Comparison of ENCODE assay signal across 7 mouse cellular contexts in the genomic region with DNA sequence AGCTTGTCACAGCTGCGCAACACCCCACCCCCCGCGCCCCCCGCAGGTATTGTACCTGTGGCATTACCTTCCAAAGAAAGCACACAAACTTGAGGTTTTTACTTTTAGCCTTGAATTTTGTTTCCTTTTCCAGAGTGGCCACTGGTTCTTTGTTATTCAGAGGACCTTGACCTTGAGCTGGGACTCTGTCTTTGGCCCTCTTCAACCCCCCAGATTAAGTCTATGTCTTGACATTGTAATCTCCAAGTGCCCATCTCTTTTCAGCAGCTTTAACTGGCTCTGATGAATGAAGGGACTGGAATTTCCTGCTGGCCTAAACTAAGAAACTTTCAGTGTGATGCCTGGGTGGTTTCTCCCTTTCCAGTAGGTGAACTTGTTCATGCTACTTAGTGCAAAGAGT. TPM values are rescaled to one million over a fixed set of nuclear protein-coding genes. Genes with fewer than 3 reads are reported as not detected.
DNase-seq lines count a peak whose midpoint lies in the region; ATAC-seq and TF ChIP-seq lines count a peak whose summit lies in the region.

No protein-coding gene starts in this region.

- no peak for ATAC-seq in lung, postnatal 0 days
- ATAC-seq in forebrain, postnatal 0 days, result no peak
- ATAC-seq in liver, embryonic 15.5 days (ENCODE audit: insufficient read depth), result no peak
- no peak for ATAC-seq in granulocyte monocyte progenitor cell, adult 5-6 weeks (replicated peaks; ENCODE audit: poor library complexity, severe bottlenecking)

- H3K36me3 ChIP-seq in lung, postnatal 0 days (ENCODE audit: insufficient read depth, low read length), result no peaks in the 10 kb centered on the region
- no peaks in the 10 kb centered on the region for H3K36me3 ChIP-seq in forebrain, postnatal 0 days (ENCODE audit: insufficient read depth)
- no peaks in the 10 kb centered on the region for H3K36me3 ChIP-seq in liver, embryonic 15.5 days (replicated peaks)

- H3K9ac ChIP-seq in lung, postnatal 0 days (replicated peaks; ENCODE audit: low read depth), result no peak overlapping the region
- H3K9ac ChIP-seq in forebrain, postnatal 0 days, result no peak overlapping the region
- no peak overlapping the region for H3K9ac ChIP-seq in liver, embryonic 15.5 days

- TF ChIP-seq EP300 in lung, postnatal 0 days (IDR thresholded peaks at IDR 0.05), result no peak

- no peak for DNase-seq in lung, postnatal 0 days (ENCODE audit: low spot score)
- DNase-seq in lung, postnatal 4 days, result no peak
- no peak for DNase-seq in forebrain, postnatal 0 days
- DNase-seq in urinary bladder, postnatal 25 days (ENCODE audit: low spot score), result no peak
- DNase-seq in embryo, embryonic 9.5 days (ENCODE audit: extremely low spot score), result no peak

- TF ChIP-seq CTCF in lung, postnatal 0 days (IDR thresholded peaks at IDR 0.05), result no peak
- no peak for TF ChIP-seq CTCF in forebrain, postnatal 0 days (IDR thresholded peaks at IDR 0.05; ENCODE audit: low read depth)

- 0 out of 2 replicates have a peak, but pooled peaks cover 3% of the 10 kb centered on the region for H3K27me3 ChIP-seq in lung, postnatal 0 days (replicated peaks; ENCODE audit: insufficient read depth, low read length)
- peaks cover 10% of the 10 kb centered on the region; the same call in 1 of the 2 replicates for H3K27me3 ChIP-seq in forebrain, postnatal 0 days (ENCODE audit: insufficient read depth, low read length)
- peaks cover 40% of the 10 kb centered on the region for H3K27me3 ChIP-seq in liver, embryonic 15.5 days

- H3K4me1 ChIP-seq in lung, postnatal 0 days (ENCODE audit: insufficient read depth, low read depth, low read length), result no peaks in the 10 kb centered on the region
- no peaks in the 10 kb centered on the region for H3K4me1 ChIP-seq in forebrain, postnatal 0 days (ENCODE audit: insufficient read depth)
- H3K4me1 ChIP-seq in liver, embryonic 15.5 days (replicated peaks), result no peaks in the 10 kb centered on the region

- H3K27ac ChIP-seq in lung, postnatal 0 days (ENCODE audit: low read length), result no peak overlapping the region
- H3K27ac ChIP-seq in forebrain, postnatal 0 days (ENCODE audit: low read depth, low read length), result no peak overlapping the region
- no peak overlapping the region for H3K27ac ChIP-seq in liver, embryonic 15.5 days (replicated peaks)

- no peaks in the 10 kb centered on the region for H3K9me3 ChIP-seq in lung, postnatal 0 days (ENCODE audit: low read length)
- no peaks in the 10 kb centered on the region for H3K9me3 ChIP-seq in forebrain, postnatal 0 days (ENCODE audit: low read length)
- no peaks in the 10 kb centered on the region for H3K9me3 ChIP-seq in liver, embryonic 15.5 days (replicated peaks)

- peak overlapping the region; percentile 72 for H3K4me3 ChIP-seq in lung, postnatal 0 days (ENCODE audit: low read depth, low read length)
- peak overlapping the region; percentile 60; the same call in 1 of the 2 replicates for H3K4me3 ChIP-seq in forebrain, postnatal 0 days (ENCODE audit: low read depth, low read length)
- peak overlapping the region; percentile 60; the same call in 1 of the 2 replicates for H3K4me3 ChIP-seq in liver, embryonic 15.5 days (replicated peaks)

- H3K4me2 ChIP-seq in lung, postnatal 0 days (replicated peaks; ENCODE audit: low read depth, low read length), result peak overlapping the region; percentile 98
- peak overlapping the region; percentile 99 for H3K4me2 ChIP-seq in forebrain, postnatal 0 days (ENCODE audit: low read depth)
- H3K4me2 ChIP-seq in liver, embryonic 15.5 days, result peak overlapping the region; percentile 67

- WGBS in lung, postnatal 0 days, result 25% methylated on average over 4 of the region's 4 CpGs
- WGBS in forebrain, postnatal 0 days, result 23% methylated on average over 4 of the region's 4 CpGs
- 34% methylated on average over 4 of the region's 4 CpGs for WGBS in liver, embryonic 15.5 days (ENCODE audit: insufficient replicate concordance)

RNA-seq across cellular contexts. Expression of a gene that starts 0.9 kb away (rescaled TPM):
- 1.9 and 3.0 TPM in 2 replicates for polyA plus RNA-seq in lung, postnatal 0 days (2015; fragmentation: Nextera tagmentation; extraction: Ambion mirVana)
- 12.2 and 22.0 TPM in 2 replicates for total RNA-seq in forebrain, postnatal 0 days (2014; rRNA removed)
- 8.0 and 8.9 TPM in 2 replicates for polyA plus RNA-seq in forebrain, postnatal 0 days (2015; fragmentation: Nextera tagmentation; extraction: Ambion mirVana)
- 0.45 and 0.71 TPM in 2 replicates for polyA plus RNA-seq in liver, embryonic 15.5 days (2015; fragmentation: Nextera tagmentation; extraction: Ambion mirVana)
- total RNA-seq in granulocyte monocyte progenitor cell, adult 5-6 weeks (2014; fragmentation: Nextera tagmentation), result 0.15 and 1.7 TPM in 2 replicates
- 0.93 and 1.0 TPM in 2 replicates for total RNA-seq in granulocyte monocyte progenitor cell, adult 5-6 weeks (2017)
